Mouse (Mus musculus) MN1 (cell line): Measurements from ENCODE around the gene Rap1gap.

ENCODE experiments used
- DNase-seq: peaks from one replicate; pipeline ENCODE4 v3.0.0-alpha.2; 2016; ENCODE audit warnings: low spot score

Gene Rap1gap

DNA sequence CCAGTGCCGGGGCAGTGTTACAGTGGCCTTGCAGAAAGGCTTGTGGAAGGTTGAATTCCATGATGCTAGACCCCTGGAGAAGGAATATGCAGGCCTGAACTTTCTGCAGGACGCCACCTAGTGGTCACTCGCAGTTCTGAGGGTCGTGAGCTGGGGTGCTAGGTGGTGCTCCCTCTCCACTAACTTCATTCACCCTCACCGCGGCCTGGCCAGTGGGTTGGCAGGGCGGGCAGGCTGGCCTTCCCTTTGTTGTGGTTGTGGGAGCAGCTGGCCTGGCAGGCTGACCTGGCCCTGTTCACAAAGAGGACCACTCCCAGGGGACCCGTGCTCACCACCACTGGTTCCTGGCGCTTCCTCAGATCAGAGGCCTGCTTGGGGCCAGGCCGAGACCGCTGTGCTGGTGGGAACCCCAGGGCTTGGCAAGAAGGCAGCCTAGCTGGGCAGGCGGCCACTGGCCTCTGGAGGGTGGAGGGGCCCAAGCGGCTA, 80.0 kb downstream of the Rap1gap start:
- peak; percentile 84 for DNase-seq

DNA sequence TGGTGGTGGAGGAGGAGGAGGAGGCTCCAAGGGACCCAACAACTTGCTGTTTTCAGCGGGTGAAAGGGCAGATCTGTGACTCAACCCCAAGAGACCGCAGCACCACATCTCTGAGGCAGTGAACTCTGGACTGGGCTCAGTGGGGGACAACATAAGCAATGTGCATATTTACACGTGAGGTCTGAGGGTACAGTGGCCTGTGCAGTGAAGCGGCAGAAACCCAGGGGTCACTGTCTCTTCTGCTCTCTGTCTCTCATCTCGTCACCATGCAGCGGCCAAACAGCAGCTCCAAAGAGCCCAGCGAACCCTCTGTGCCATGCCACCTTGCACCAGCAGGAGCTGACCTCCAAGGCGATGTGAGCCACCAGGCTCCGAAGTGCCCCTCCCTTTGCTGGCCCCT, 82.6 kb downstream of the Rap1gap start:
- DNase-seq, result no peak

DNA sequence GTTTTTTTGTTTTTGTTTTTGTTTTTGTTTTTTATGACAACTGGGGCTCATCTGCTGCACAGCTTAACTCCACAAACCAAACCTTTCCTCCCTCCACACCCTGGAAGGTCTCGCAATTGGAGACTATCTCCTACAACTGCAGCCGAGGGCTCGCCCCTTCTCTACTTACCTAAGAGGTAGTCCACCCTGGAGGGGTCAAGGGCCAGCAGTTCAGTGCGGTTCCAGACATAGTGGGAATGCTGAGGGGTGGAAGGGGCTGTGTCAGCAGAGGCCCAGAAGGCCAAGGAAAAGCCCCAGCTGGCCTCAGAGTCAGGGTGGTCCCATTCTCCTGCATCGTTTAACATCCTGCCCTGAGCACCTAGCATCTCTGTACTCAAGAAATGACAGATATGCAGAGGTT, 83.1 kb downstream of the Rap1gap start:
- no peak for DNase-seq

DNA sequence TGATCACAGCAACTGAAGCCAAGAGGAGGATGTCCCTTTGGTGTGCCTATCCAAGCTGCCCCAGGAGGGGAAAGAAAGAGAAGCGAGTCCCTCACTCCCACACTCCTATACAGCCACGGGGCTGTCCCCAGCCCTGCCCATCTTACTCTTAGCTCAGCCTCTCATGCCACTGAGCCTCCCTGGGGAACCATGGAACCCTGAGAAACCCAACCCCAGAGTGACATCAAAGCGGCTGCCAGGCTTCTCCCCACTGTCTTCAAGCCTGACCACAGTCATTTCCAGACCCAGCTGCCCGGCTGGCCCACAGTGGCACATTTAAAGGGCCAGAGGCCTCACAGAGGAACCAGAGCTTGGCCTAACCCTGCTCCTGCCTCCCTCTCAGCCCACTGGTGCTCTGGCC, 84.2 kb downstream of the Rap1gap start:
- no peak for DNase-seq

DNA sequence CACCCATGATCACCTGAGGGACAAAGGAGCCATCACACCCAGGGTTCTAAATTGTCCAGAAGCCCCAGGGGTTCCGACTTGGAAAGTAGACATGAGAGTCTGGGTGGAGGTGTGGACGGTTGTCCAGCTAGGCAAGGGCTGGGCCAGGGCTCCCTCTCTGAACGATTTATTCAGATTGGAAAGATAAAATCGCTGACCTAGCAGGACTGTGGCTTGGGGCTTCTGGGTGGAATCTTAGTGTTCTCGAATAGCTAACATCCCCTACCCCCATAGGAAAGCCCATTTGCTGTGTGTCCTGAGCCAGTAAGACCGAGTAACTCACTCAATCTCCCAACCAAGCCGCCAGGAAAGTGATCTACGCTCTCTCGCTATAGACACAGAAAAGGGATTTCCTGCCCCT, 85.2 kb downstream of the Rap1gap start:
- no peak for DNase-seq

DNA sequence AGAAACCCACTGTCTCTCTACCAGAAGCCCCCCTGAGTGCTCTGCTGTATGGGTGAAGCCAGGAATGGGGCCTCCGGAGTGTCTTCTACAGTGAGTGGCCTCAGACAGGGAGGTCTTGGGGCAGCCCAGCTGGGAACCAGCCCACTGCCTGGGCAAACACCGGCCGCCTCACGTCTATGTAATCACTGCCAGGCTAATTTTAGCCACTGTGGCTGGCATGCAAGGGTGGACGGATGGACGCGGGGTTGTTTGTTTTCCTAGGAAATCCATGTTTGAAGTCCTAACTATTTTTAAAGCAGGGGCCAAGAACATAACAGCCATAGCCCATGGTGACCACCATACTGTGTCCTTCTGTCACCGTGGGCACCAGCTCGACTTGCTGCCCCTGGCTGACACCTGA, 85.6 kb downstream of the Rap1gap start:
- no peak for DNase-seq

DNA sequence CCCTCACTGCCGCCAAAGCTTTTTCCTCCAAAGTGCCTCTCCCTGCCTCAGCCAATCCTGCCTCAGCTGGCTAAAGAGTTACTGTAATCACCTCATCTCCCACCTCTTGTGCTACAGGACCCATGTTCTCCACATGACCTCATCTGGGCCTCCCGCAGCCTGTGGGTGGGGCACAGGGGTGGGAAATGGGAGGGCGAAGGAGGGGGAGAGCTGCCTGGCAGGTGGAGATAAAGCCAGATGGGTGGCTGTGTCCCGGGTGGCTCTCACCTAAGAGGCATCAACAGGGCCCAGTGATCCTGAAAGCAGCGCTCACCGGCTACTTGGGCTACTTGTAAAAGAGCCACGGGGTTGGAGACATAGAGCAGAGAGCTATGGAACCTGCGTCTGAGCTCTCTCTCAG, 86.8 kb downstream of the Rap1gap start:
- DNase-seq, result no peak

DNA sequence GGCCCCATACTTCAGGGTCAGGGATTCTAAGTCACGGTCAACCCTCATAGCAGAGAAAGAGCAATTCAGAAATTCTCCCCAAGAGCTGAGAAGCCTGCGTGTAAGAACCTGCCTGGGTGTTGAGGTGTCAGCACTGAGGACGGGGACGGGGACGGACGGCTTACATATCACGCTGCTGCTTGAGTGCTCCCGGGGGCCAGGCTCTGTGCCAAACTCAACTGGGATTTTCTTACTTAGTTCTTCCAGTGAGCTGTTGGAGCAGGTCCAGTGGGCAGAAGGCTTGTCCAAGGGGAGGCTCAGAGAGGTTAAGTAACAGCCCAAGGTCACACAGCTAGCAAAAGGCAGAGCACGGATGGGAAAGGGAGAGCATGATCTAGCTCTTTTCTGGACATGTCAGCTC, 87.2 kb downstream of the Rap1gap start:
- DNase-seq, result no peak

DNA sequence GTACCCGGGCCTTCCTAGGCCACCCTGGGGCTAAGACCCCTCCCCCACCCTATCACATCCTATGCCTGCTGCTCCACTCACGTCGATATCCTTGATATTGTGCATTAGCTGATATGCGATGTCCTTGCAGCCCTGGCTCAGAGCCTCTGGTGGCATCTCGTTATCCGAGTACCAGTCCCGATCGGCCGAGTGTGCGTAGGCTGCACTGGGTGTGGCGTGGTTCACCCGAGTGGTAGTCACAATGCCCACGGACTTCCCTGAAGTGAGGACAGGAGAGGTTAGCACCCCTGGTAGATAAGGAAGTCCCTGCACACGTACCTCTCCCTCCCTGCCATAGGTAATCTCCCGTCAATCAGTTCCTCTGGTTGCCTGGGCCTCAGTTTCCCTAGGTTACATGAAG, 87.9 kb downstream of the Rap1gap start:
- no peak for DNase-seq

DNA sequence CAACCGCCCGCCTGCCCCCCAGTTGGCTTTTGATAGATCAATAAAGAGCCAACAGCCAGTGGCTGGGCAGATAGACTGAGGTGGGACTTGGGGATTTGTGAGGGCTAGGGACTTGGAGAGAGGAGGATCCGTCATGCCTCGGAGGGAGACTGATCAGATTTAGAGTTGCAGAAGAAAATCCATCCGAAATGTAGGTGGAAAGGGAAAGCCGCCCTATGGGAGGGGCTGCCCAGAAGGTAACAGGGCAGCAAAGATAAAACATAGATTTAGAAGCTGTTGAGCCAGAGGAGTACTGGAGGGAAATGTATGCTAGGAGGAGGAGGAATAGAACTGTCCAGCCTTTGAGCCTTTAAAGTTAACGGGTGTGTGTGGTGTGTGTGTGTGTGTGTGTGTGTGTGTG, 88.7 kb downstream of the Rap1gap start:
- DNase-seq, result no peak

DNA sequence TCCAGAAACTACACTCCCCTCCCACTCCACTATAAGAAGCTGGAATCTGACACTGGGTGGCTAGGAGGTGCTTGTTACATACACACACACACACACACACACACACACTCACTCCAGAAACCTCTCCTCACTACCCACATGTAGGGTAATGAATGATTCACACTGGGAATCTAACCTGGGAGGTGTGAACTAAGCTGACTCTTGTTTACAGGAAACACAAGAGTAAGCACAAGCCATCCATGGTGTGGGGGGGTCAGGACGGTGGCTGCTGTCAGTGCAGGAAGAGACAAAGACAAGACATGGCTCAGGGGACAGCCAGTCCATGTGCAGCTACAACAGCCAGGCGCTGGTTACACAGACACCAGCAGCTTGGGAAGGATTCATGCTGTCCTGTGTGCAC, 89.9 kb downstream of the Rap1gap start:
- no peak for DNase-seq

DNA sequence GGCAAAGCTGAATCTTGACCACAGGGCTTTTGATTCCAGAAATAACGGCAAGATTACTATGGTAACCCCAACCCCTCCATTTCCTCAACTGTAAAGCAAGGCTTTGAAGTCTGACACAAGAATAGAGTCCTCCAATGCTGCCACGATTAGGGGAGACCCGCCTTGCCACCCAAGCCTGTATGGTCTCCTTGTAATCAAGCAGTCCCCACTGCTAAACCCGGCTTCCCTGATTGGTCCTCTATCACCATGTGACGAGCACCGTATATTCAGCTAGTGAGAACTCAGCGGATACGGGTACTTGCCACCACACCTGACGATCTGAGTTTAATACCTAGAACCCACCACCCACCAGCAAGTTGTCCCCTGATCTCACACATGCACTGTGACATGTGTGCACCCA, 98.4 kb downstream of the Rap1gap start:
- DNase-seq, result no peak

DNA sequence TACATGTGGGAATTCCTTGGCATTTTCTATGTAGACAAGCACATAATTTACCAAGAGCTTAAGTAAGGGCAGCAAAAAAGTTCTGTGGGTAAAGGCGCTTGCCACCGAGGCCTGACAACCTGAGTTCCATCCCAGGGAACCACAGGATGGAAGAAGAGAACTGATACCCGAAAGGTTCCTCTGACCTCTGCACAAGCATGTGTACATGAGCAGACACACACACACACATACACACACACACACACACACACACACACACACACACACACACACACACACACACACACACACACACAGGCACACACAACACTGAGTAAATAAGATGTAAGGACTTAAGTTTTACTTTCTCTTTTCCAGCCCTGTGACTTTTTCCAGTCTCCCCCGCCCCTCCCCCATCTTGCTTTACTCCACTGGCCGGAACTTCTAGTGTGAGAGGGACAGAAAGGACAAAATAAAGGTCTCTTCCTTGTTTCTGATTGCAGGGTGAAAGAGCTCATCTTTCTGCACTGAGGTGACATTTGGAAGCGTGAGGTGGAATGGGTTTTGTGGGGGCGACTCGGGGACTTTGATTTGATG, 99.5 kb downstream of the Rap1gap start:
- DNase-seq, result no peak

DNA sequence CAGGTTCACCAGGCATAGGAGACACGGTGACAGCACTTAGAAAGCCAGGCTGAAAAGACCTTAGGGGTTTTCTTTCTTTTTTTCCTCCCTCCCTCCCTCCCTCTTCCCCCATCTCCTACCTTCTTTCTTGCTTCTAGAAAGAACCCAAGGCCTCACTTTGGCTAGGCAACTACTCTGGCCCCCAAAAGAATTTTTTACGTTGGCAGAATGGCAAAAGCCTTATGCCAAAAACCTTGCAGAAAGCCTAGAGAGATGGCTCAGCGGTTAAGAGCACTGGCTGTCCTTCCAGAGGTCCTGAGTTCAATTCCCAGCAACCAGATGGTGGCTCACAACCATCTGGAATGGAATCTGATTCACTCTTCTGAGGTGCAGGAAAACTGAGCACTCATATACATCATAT, 100.1 kb downstream of the Rap1gap start:
- no peak for DNase-seq

DNA sequence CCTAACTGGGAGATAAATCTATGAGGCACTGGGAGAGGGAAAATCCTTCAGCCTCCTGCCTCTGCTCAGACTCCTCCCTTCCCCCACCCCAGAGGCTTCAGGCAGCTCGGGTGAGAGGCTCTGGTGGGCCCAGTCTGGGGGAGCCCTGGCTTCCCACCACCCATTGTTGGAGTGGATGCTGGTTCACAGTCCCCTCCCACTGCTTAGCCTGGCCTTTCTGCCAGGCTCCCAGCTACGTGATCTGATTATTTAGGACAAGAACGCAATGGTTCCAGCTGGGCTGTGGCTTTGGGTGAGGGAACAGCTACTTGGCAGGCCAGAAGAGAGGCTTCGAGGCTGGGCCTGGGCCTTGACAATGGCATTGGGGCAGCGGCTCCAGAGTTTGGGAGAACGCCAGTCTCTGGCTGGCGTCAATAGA, 101.0 kb downstream of the Rap1gap start:
- DNase-seq, result peak; percentile 64

DNA sequence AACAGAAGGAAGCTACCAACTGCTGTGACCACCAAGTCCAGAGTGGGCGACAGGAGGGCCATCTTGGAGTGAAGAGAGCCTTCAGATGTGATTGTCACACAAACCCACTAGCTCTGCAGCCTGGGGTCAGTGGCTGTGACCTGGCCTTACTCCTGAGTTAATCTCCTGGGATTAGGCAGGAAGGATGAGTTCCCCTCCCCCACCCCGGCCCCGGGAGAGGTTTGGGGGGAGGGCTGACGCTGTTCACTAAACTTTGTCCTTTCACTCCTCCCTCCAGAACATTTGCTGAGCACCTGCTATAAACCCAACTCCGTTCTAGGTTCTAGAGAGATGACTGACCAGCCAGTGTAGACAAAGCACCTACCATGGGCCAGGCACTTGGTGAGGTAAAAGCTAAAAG, 101.8 kb downstream of the Rap1gap start:
- DNase-seq, result no peak

DNA sequence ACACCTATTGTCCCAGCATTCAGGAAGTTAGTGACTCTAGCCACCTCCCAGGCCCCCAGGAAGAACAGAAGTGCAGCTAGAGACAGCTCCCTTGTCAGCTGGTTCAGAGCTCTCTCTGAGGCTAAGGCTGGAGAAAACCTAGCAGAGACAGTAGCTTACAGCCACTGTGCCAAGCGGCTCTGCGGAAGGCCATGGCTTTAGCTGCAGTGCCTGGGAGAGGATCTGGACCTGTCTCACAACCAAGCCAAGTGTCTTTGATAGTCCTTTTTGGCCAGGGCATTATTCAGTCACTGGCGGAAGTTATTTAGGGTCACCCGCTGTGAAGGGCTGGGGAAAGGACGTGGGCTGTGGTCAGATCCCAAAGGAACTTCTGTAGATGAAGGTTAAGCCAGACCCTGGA, 103.9 kb downstream of the Rap1gap start:
- DNase-seq, result no peak

DNA sequence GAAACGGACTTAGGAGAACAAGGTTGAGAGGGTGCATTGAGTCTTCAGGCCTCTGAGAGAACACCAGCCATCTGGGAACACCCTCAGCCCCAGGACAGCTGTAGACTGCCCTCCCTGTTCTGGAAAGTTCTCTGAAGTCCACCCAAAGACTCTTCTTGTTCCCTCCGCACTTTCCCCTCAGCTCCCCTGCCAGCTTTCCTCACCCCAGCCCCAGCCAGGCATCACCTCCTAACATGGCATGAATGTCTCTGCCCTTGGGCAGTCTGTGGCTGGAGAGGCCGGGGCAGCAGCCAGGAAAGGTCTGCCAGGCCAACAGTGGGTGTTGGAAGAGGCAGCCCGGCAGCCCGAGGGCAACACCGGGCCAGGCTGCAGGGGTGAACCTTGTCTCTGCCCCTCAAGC, 104.3 kb downstream of the Rap1gap start:
- DNase-seq, result no peak

DNA sequence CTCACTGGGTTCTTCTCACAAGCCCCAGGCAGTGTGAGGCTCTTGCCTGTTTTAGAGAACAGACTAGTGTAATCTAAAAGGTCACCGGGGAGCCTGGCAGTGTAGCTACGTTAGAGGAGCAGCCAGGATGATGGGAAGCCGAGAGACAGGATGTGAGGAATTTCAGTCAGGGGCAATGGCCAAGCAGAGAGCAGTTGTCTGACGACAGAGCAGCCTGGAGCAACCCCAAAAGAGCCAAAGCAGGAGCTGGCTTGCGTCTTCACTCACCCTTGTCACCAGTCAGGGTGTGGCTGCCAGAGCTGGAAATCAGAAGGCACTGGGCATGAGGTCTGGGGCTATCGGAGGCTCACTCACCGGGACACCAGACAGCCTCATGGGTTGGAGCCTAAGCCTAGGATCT, 105.1 kb downstream of the Rap1gap start:
- DNase-seq, result peak; percentile 39

DNA sequence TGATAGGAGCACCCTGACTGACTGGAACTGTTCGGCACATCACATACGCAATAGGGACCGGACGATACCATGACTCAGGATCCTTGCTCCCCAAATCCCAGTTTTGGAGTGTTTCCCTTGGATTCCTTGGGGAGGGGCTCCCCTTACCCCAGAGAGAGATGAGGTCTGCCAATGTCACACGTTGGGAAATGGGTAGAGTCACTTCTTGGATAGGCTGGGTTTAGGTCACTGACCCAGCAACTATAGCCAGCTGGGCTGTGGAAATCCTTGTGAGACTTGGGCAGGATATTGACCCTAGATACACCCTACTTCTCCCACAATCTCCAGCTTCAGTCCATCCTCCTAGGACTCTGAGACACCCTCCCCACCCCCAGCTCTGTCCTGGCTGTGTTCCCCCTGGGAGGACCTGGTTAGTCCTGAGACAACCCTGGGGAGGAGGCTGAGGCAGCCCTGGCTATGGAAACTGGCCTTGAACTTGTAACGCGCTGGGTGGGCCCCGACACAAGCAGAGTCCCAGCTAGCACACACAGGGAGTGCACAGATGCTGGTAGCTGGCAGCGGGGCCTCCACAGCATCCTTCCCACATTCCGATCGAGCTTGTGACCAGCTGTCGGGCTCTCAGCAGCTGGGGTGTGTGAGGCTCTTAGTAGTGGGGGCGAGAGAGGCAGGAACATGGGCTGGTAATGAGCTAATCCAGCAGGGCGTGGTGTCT, 106.5 kb downstream of the Rap1gap start:
- no peak for DNase-seq

DNA sequence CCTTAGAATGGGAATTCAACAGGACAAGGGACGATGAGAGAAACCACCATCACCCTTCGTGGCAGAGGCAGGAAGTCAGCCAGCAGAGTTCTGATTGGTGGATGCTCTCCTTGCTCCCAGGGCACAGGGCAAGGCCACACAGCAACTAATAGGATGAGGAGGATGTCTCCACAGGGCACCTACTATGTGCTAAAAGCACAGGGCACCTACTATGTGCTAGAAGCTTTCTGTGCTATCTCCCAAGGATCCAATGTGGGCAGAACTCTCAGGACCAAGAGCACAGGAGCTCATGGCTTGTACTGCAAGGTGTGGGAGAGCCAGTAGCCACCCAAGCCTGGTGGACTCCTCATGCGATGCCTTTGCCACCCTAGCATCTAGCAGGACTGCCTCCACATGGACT, 107.2 kb downstream of the Rap1gap start:
- no peak for DNase-seq

DNA sequence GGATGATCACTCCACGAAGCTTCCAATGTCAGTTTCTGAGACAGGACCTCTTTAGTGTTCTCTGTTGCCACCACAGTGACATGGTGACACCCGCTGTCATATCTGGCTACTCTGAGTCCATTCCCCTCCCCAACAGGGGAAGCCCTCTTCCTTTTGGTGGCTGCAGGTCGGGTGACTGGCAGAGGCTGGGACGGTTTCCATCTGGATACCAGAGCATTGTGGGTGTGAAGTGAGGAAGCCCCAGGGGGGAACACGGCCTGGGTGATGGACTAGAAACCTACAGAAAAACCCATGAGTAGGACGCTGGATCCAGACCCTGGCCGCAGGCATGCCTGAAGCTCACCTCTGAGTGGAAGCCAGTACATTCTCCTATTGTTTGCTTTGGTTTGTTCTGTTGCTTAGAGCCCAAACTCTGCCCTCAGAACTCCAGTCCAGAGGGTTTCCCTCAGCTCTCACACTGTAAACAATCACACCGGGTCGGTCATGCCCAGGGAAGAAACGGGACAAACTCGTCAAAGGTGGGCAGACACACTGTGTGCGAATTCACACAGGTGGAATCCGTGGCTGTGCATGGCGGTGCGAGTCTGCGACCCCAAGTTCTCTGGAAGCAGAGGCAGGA, 108.0 kb downstream of the Rap1gap start:
- DNase-seq, result no peak

DNA sequence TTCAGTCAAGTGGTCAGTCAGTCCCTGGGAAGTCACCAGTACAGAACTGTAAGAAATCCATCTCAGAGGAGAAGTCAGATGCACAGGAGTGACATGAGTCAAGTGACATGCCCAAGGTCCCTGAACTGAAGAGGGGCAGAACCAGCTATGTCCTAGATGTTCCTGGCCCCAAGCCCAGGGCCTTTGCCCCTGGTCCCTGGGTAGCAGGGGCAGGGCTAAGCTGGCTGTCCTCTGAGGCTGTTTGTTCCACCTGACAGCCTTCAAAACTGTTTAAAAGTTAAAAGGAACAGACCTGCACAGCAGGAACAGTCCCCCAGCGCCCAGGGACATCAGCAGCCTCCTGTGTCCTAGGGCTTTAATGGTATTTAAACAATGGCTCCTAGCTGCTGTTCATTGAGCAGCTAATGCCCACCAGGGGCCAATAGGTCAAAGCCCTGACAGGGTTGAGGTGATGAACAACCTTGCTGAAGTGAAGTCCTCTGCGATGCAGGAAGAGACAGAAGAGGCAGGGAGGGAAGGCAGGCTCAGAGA, 108.9 kb downstream of the Rap1gap start:
- no peak for DNase-seq
